Mouse (Mus musculus) splenic B cell, adult 2 months (primary cell): ENCODE data around the gene Ubtd1.

ENCODE experiments used
- DNase-seq: peaks from one replicate; pipeline ENCODE4 v3.0.0-alpha.2; 2011; ENCODE audit warnings: low read depth, low spot score
- H3K27me3 ChIP-seq: 2 replicates; pipeline ENCODE4 v1.6.1; 2012; ENCODE audit warnings: mild to moderate bottlenecking, low read length, moderate library complexity, mixed read lengths; ENCODE audit not compliant: control insufficient read depth, poor library complexity, insufficient read depth, severe bottlenecking
- H3K36me3 ChIP-seq: 2 replicates; pipeline ENCODE4 v1.6.1; 2012; ENCODE audit warnings: mild to moderate bottlenecking, low read length, moderate library complexity, mixed read lengths; ENCODE audit not compliant: control insufficient read depth, poor library complexity, insufficient read depth, severe bottlenecking

Ubtd1 gene

GRCm38 (mm10) chr19:42050251-42050650, 68.7 kb downstream of the Ubtd1 start:
- no peaks in the 10 kb centered on the region for H3K36me3 ChIP-seq
- no peak for DNase-seq
- H3K27me3 ChIP-seq, result no peaks in the 10 kb centered on the region; the same call in 1 of the 2 replicates

- DNase-seq, result no peak
- Histone ChIP-seq H3K36me3 (no peaks in the 10 kb centered on the region), H3K27me3 (no peaks in the 10 kb centered on the region; the same call in 1 of the 2 replicates)
These were observed 69.8 kb downstream of the Ubtd1 start for GRCm38 (mm10) chr19:42051351-42051750.

- Histone ChIP-seq H3K36me3 (no peaks in the 10 kb centered on the region), H3K27me3 (no peaks in the 10 kb centered on the region; the same call in 1 of the 2 replicates)
- DNase-seq, result no peak
These were observed 70.4 kb downstream of the Ubtd1 start, which contains the start of gene 4933411K16Rik for GRCm38 (mm10) chr19:42051948-42052347. Gene 4933411K16Rik (plus strand): TSS chr19:42052248.

- H3K27me3 ChIP-seq, result no peaks in the 10 kb centered on the region; the same call in 1 of the 2 replicates
- DNase-seq, result no peak
- no peaks in the 10 kb centered on the region for H3K36me3 ChIP-seq
These were observed 72.7 kb downstream of the Ubtd1 start for GRCm38 (mm10) chr19:42054255-42054654.

- Histone ChIP-seq H3K36me3 (no peaks in the 10 kb centered on the region), H3K27me3 (no peaks in the 10 kb centered on the region; the same call in 1 of the 2 replicates)
- no peak for DNase-seq
These were observed 74.3 kb downstream of the Ubtd1 start for GRCm38 (mm10) chr19:42055881-42056280.

- Histone ChIP-seq H3K36me3 (no peaks in the 10 kb centered on the region), H3K27me3 (no peaks in the 10 kb centered on the region)
- no peak for DNase-seq
These were observed 75.3 kb downstream of the Ubtd1 start for GRCm38 (mm10) chr19:42056719-42057409.

GRCm38 (mm10) chr19:42058426-42058825, 76.9 kb downstream of the Ubtd1 start:
- Histone ChIP-seq H3K36me3 (no peaks in the 10 kb centered on the region), H3K27me3 (no peaks in the 10 kb centered on the region)
- DNase-seq, result no peak

- H3K36me3 ChIP-seq, result no peaks in the 10 kb centered on the region
- DNase-seq, result no peak
- no peaks in the 10 kb centered on the region for H3K27me3 ChIP-seq
These were observed 79.9 kb downstream of the Ubtd1 start for GRCm38 (mm10) chr19:42061443-42061842.

- no peaks in the 10 kb centered on the region for H3K36me3 ChIP-seq
- no peak for DNase-seq
- H3K27me3 ChIP-seq, result no peaks in the 10 kb centered on the region
These were observed 87.1 kb downstream of the Ubtd1 start for GRCm38 (mm10) chr19:42068441-42069240.

- DNase-seq, result no peak
- Histone ChIP-seq H3K27me3 (no peaks in the 10 kb centered on the region), H3K36me3 (no peaks in the 10 kb centered on the region)
These were observed 87.6 kb downstream of the Ubtd1 start for GRCm38 (mm10) chr19:42069241-42069525.

- Histone ChIP-seq H3K36me3 (no peaks in the 10 kb centered on the region), H3K27me3 (no peaks in the 10 kb centered on the region)
- no peak for DNase-seq
These were observed 89.7 kb downstream of the Ubtd1 start for GRCm38 (mm10) chr19:42071221-42071620.

- DNase-seq, result no peak
- Histone ChIP-seq H3K36me3 (no peaks in the 10 kb centered on the region), H3K27me3 (no peaks in the 10 kb centered on the region)
These were observed 90.5 kb downstream of the Ubtd1 start for GRCm38 (mm10) chr19:42071886-42072608.

- Histone ChIP-seq H3K36me3 (no peaks in the 10 kb centered on the region), H3K27me3 (no peaks in the 10 kb centered on the region)
- DNase-seq, result no peak
These were observed 91.2 kb downstream of the Ubtd1 start for GRCm38 (mm10) chr19:42072802-42073201.

GRCm38 (mm10) chr19:42075051-42075450, 93.5 kb downstream of the Ubtd1 start:
- H3K36me3 ChIP-seq, result no peaks in the 10 kb centered on the region
- H3K27me3 ChIP-seq, result no peaks in the 10 kb centered on the region
- no peak for DNase-seq

GRCm38 (mm10) chr19:42075992-42076391, 94.4 kb downstream of the Ubtd1 start:
- no peak for DNase-seq
- Histone ChIP-seq H3K36me3 (no peaks in the 10 kb centered on the region), H3K27me3 (no peaks in the 10 kb centered on the region)
